Mouse (Mus musculus): ENCODE data around the gene Asb2.

DNA sequence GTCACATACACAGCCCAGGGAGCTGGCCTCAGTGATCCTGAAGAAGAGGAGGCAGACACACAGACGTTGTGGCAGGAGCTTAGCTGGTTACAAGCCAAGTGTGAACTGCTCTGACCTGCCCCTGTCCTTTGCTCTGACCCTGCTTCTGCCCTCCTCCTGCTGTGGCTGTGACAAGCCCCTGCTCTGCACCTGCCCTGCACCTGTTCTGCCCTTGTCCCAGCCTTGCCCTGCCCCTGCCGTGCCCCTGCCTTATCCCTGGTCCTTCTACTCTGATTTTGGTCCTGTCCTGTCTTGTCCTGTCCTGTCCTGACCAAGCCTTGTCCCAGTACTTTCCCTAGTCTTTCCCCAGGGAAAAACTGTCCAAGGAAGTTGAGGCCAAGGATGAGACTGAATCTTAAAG lies 13.0 kb upstream of the Asb2 start:
- no peak for TF ChIP-seq CTCF (IDR thresholded peaks at IDR 0.05; ENCODE audit: borderline replicate concordance, extremely low read depth, insufficient read depth, insufficient read length)
- TF ChIP-seq POLR2A (IDR thresholded peaks at IDR 0.05; ENCODE audit: borderline replicate concordance, extremely low read depth, insufficient read depth, insufficient read length, poor library complexity, severe bottlenecking) = no peak
